ENCODE assay signal across 9 mouse cellular contexts in genomic region chr11:50114329-50114728, GRCm38 (mm10). TPM values are rescaled to one million over a fixed set of nuclear protein-coding genes. Genes with fewer than 3 reads are reported as not detected.
DNase-seq lines count a peak whose midpoint lies in the region; ATAC-seq lines count a peak whose summit lies in the region.
"Had no signal": no experiment of that assay in that cellular context is flagged by ENCODE, and none has a peak within 500 bp of the region (broad histone marks: within the 10 kb centered on the region; RNA-seq: fewer than 3 reads in every experiment).

No protein-coding gene starts in this region.

- H3K4me1 ChIP-seq in kidney, embryonic 14.5 days (ENCODE audit: control insufficient read depth, insufficient read depth, low read length), result no peaks in the 10 kb centered on the region
- H3K4me1 ChIP-seq: limb, embryonic 12.5 days had no signal

- H3K9ac ChIP-seq in kidney, embryonic 14.5 days (ENCODE audit: low read depth, low read length), result no peak overlapping the region
- H3K9ac ChIP-seq: limb, embryonic 12.5 days had no signal

- H3K4me2 ChIP-seq in kidney, embryonic 14.5 days (replicated peaks; ENCODE audit: low read depth, low read length), result no peak overlapping the region
- H3K4me2 ChIP-seq: limb, embryonic 12.5 days had no signal

- no peaks in the 10 kb centered on the region for H3K36me3 ChIP-seq in kidney, embryonic 14.5 days (ENCODE audit: control insufficient read depth, insufficient read depth, low read length)

- WGBS in kidney, embryonic 14.5 days, result 16% methylated on average over 5 of the region's 5 CpGs

- peak; percentile 83 to 90 for DNase-seq in CD8-positive naive resting alpha-beta T cell, adult 2 months (ENCODE audit: low read depth in 2 of 2, low spot score in 2 of 2)
- peak; percentile 78 for DNase-seq in NIH3T3 (ENCODE audit: low read depth)
- DNase-seq in cerebellum, postnatal 14 days, result peak; percentile 87 to 90
- DNase-seq in gastrocnemius, postnatal 25 days, result peak; percentile 49
- DNase-seq in lung, postnatal 10 days, result peak; percentile 85
- peak; percentile 66 for DNase-seq in right cerebral cortex, postnatal 14 days
- DNase-seq in yolk sac, embryonic 10.5 days (ENCODE audit: low spot score), result no peak

- peak; percentile 66 for ATAC-seq in kidney, embryonic 14.5 days (ENCODE audit: low FRiP score, low TSS enrichment)

- H3K27me3 ChIP-seq in kidney, embryonic 14.5 days (ENCODE audit: control insufficient read depth, insufficient read depth, low read length), result no peaks in the 10 kb centered on the region
- H3K27me3 ChIP-seq: limb, embryonic 12.5 days had no signal

- H3K27ac ChIP-seq in kidney, embryonic 14.5 days (ENCODE audit: low read depth, low read length), result no peak overlapping the region
- H3K27ac ChIP-seq: limb, embryonic 12.5 days had no signal

- no peaks in the 10 kb centered on the region for H3K9me3 ChIP-seq in kidney, embryonic 14.5 days (ENCODE audit: control insufficient read depth, low read length)
- H3K9me3 ChIP-seq: limb, embryonic 12.5 days had no signal

- H3K4me3 ChIP-seq in kidney, embryonic 14.5 days (ENCODE audit: low read length), result no peak overlapping the region
- H3K4me3 ChIP-seq: limb, embryonic 12.5 days had no signal

RNA-seq across cellular contexts. Expression of gene Tbc1d9b, which starts 16.9 kb away (rescaled TPM):
- total RNA-seq in gastrocnemius, postnatal 25 days (2021), result 10 to 100 TPM; 19.8 to 27.3 TPM
- 22.8 and 36.8 TPM in 2 replicates for polyA plus RNA-seq in kidney, embryonic 14.5 days (2014; fragmentation: Nextera tagmentation; extraction: Ambion mirVana)

RNA-seq across cellular contexts. Expression of gene Mrnip, which starts 59.9 kb away (rescaled TPM):
- 1 to 10 TPM; 2.8 TPM for total RNA-seq in gastrocnemius, postnatal 25 days (2021)
- 21.8 and 22.0 TPM in 2 replicates for polyA plus RNA-seq in kidney, embryonic 14.5 days (2014; fragmentation: Nextera tagmentation; extraction: Ambion mirVana)
